Mouse (Mus musculus): ENCODE measurements around the gene Gabbr2. TPM values are rescaled to one million over a fixed set of nuclear protein-coding genes. Genes with fewer than 3 reads are reported as not detected.

Gene Gabbr2
- total and polyA plus RNA-seq, 3 experiments: not detected

GRCm38 (mm10) chr4:46666420-46666819 lies 325.3 kb downstream of the Gabbr2 start:
- no peak for TF ChIP-seq KAT2A (IDR thresholded peaks at IDR 0.05; ENCODE audit: insufficient replicate concordance, low read length)
- TF ChIP-seq ELF1 (IDR thresholded peaks at IDR 0.05; ENCODE audit: low read depth, low read length): no peak
- TF ChIP-seq ZC3H11A (IDR thresholded peaks at IDR 0.05; ENCODE audit: low read depth, low read length): no peak
- no peak for TF ChIP-seq MAZ (IDR thresholded peaks at IDR 0.05; ENCODE audit: low read depth, low read length)
- peak; percentile 65 for TF ChIP-seq JUND (conservative IDR thresholded peaks at IDR 0.05; ENCODE audit: low read depth, low read length)
- TF ChIP-seq IRF4 (IDR thresholded peaks at IDR 0.05; ENCODE audit: low read depth, low read length): peak; percentile 59
- TF ChIP-seq NELFE (IDR thresholded peaks at IDR 0.05; ENCODE audit: low read depth, low read length): no peak
- dilution Hi-C loops (cut with MboI; ENCODE audit: extremely low pct_ligation_motif_present, extremely low pct_unique_long_range_greater_than_20kb, low sequenced_read_pairs): no loop called here
- no peak overlapping the region for H3K9ac ChIP-seq (ENCODE audit: insufficient read depth, low read depth)

DNA sequence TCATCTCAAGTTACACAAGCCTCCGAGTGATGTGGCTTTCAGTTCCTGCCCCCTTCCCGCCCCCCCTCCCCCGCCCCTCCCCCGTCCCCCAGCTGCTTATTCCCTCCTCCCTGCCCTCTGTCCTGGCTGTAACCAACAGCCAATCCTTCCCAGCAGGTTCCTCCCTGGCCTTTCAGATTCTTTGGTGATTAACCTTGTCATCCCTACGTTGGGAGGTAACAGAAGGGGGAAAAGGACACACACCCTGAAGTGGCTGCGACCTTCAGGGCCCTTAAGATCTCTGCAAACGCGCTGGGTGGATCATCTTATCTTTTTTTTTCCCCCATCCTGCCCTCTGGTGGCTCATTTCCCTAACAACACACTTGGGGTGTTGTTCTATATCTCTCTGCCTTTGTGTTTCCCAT lies 326.3 kb downstream of the Gabbr2 start:
- TF ChIP-seq RAD21 (IDR thresholded peaks at IDR 0.05; ENCODE audit: low read depth, low read length): peak; percentile 8
- no peak for TF ChIP-seq MAFK (IDR thresholded peaks at IDR 0.05; ENCODE audit: insufficient replicate concordance, low read length)
- no peak for TF ChIP-seq ZNF384 (IDR thresholded peaks at IDR 0.05; ENCODE audit: low read depth, low read length)
- peak in 1 of 2 experiments; percentile 51; a peak in 2 of 4 replicates for TF ChIP-seq CTCF (conservative IDR thresholded peaks at IDR 0.05 in 1 of 2, IDR thresholded peaks at IDR 0.05 in 1 of 2; ENCODE audit: low read depth in 2 of 2, low read length in 2 of 2)
- TF ChIP-seq ELF1 (IDR thresholded peaks at IDR 0.05; ENCODE audit: low read depth, low read length): no peak
- TF ChIP-seq IRF4 (IDR thresholded peaks at IDR 0.05; ENCODE audit: low read depth, low read length): 0 out of 2 replicates have a peak, but pooled peaks have one; percentile 8
- TF ChIP-seq KAT2A (IDR thresholded peaks at IDR 0.05; ENCODE audit: insufficient replicate concordance, low read length): no peak
- no peak for TF ChIP-seq ETS1 (conservative IDR thresholded peaks at IDR 0.05; ENCODE audit: low read depth, low read length)
- no peak for TF ChIP-seq GABPA (IDR thresholded peaks at IDR 0.05; ENCODE audit: insufficient replicate concordance, low read depth, low read length)
- peak; percentile 32 for TF ChIP-seq SMC3 (IDR thresholded peaks at IDR 0.05; ENCODE audit: low read depth, low read length)
- TF ChIP-seq PAX5 (IDR thresholded peaks at IDR 0.05; ENCODE audit: low read length): no peak
- H3K27me3 ChIP-seq (replicated peaks): peaks cover 6% of the 10 kb centered on the region
- H3K4me1 ChIP-seq (ENCODE audit: control insufficient read depth in 1 of 2, insufficient read depth in 2 of 2): peaks cover 6 to 39% of the 10 kb centered on the region in 2 experiments
- no peak overlapping the region for H3K4me2 ChIP-seq (ENCODE audit: insufficient read depth, low read depth, poor library complexity, severe bottlenecking)
- H3K27ac ChIP-seq (ENCODE audit: insufficient read depth, low read depth): no peak overlapping the region
- H3K9ac ChIP-seq (ENCODE audit: insufficient read depth, low read depth): no peak overlapping the region
- dilution Hi-C loops (cut with MboI; ENCODE audit: extremely low pct_ligation_motif_present, extremely low pct_unique_long_range_greater_than_20kb, low sequenced_read_pairs): no loop called here
- H3K9me3 ChIP-seq (replicated peaks; ENCODE audit: low read length): peaks cover 15% of the 10 kb centered on the region
- H3K79me2 ChIP-seq (replicated peaks; ENCODE audit: control insufficient read depth, extremely low read depth, insufficient read depth, poor library complexity, severe bottlenecking): no peaks in the 10 kb centered on the region
- in situ Hi-C loops (cut with MboI; ENCODE audit: low pct_ligation_motif_present, low pct_unique_long_range_greater_than_20kb, low sequenced_read_pairs): no loop called here
- no peak overlapping the region for H3K4me3 ChIP-seq (replicated peaks in 1 of 3; ENCODE audit: low read depth in 2 of 3, low read length in 2 of 3, poor library complexity in 1 of 3)
- peak; percentile 40 for DNase-seq (ENCODE audit: extremely low read depth)
- H3K36me3 ChIP-seq (replicated peaks in 1 of 2; ENCODE audit: control insufficient read depth in 1 of 2, insufficient read depth in 1 of 2, low read length in 1 of 2): no peaks in the 10 kb centered on the region

More at GRCm38 (mm10) chr4:46666420-46666819, 325.3 kb downstream of the Gabbr2 start:
- H3K4me2 ChIP-seq (ENCODE audit: insufficient read depth, low read depth, poor library complexity, severe bottlenecking): no peak overlapping the region
- in situ Hi-C loops (cut with MboI; ENCODE audit: low pct_ligation_motif_present, low pct_unique_long_range_greater_than_20kb, low sequenced_read_pairs): no loop called here
- peaks cover 10 to 39% of the 10 kb centered on the region in 2 experiments for H3K4me1 ChIP-seq (ENCODE audit: control insufficient read depth in 1 of 2, insufficient read depth in 2 of 2)
- H3K36me3 ChIP-seq (replicated peaks in 1 of 2; ENCODE audit: control insufficient read depth in 1 of 2, insufficient read depth in 1 of 2, low read length in 1 of 2): no peaks in the 10 kb centered on the region
- DNase-seq (ENCODE audit: extremely low read depth): no peak
- no peaks in the 10 kb centered on the region for H3K79me2 ChIP-seq (replicated peaks; ENCODE audit: control insufficient read depth, extremely low read depth, insufficient read depth, poor library complexity, severe bottlenecking)
- no peak overlapping the region for H3K27ac ChIP-seq (ENCODE audit: insufficient read depth, low read depth)
- H3K27me3 ChIP-seq (replicated peaks): peaks cover 4% of the 10 kb centered on the region
- no peak overlapping the region for H3K4me3 ChIP-seq (replicated peaks in 1 of 3; ENCODE audit: low read depth in 2 of 3, low read length in 2 of 3, poor library complexity in 1 of 3)
- H3K9me3 ChIP-seq (replicated peaks; ENCODE audit: low read length): peaks cover 13% of the 10 kb centered on the region
